Mouse (Mus musculus) cortical plate, adult 2 months (tissue): ENCODE results near the gene Papola.

Experiments used
- CTCF ChIP-seq: fragments of 200-500 bp; IDR thresholded peaks from 2 replicates; pipeline ENCODE4 v1.5.1; 2011; ENCODE audit warnings: mild to moderate bottlenecking, control low read depth, low read length; ENCODE audit not compliant: insufficient read depth; ENCODE audit errors: extremely low read depth
- POLR2A ChIP-seq: fragments of 200-500 bp; IDR thresholded peaks from 2 replicates; pipeline ENCODE4 v1.6.1; 2011; ENCODE audit warnings: mild to moderate bottlenecking, low read length, control low read depth; ENCODE audit not compliant: insufficient read depth; ENCODE audit errors: extremely low read depth

GRCm38 (mm10) chr12:105786113-105786512, 1.6 kb downstream of the Papola start:
- TF ChIP-seq CTCF (no peak), POLR2A (no peak)
